Mouse (Mus musculus) intestine, postnatal 0 days (tissue): Measurements from ENCODE around the gene Pacsin1. TPM values are rescaled to one million over a fixed set of nuclear protein-coding genes. Genes with fewer than 3 reads are reported as not detected.
A peak's percentile ranks its signal among the peaks of the same experiment; 100 is the strongest.

ENCODE experiments used
- ATAC-seq: fragments of 200-750 bp; cut with Nextera tagmentation; 2 replicates; pipeline ENCODE4 v1.8.0; 2017; ENCODE audit warnings: mild to moderate bottlenecking, moderate TSS enrichment, moderate library complexity
- H3K27ac ChIP-seq: fragments of 300-500 bp; sonication (generic); 2 replicates; pipeline ENCODE4 v1.5.1; 2014; ENCODE audit warnings: mild to moderate bottlenecking, low read depth, low read length, moderate library complexity
- H3K27me3 ChIP-seq: fragments of 300-500 bp; sonication (generic); replicated peaks from 2 replicates; pipeline ENCODE4 v1.6.1; 2014; ENCODE audit warnings: low read length, mixed read lengths; ENCODE audit not compliant: control insufficient read depth, insufficient read depth
- H3K36me3 ChIP-seq: fragments of 300-500 bp; sonication (generic); 2 replicates; pipeline ENCODE4 v1.6.1; 2014; ENCODE audit warnings: mild to moderate bottlenecking, moderate library complexity; ENCODE audit not compliant: control insufficient read depth, insufficient read depth
- H3K4me1 ChIP-seq: fragments of 300-500 bp; sonication (generic); replicated peaks from 2 replicates; pipeline ENCODE4 v1.6.1; 2014; ENCODE audit warnings: antibody characterized with exemption, low read length, mixed read lengths; ENCODE audit not compliant: control insufficient read depth, insufficient read depth
- H3K4me2 ChIP-seq: fragments of 300-500 bp; sonication (generic); replicated peaks from 2 replicates; pipeline ENCODE4 v1.6.1; 2014; ENCODE audit warnings: low read depth, mild to moderate bottlenecking, moderate library complexity
- H3K4me3 ChIP-seq: fragments of 300-500 bp; sonication (generic); 2 replicates; pipeline ENCODE4 v1.5.1; 2014; ENCODE audit warnings: low read depth, low read length
- H3K9ac ChIP-seq: fragments of 300-500 bp; sonication (generic); 2 replicates; pipeline ENCODE4 v1.6.1; 2014; ENCODE audit warnings: mild to moderate bottlenecking, low read depth, low read length
- H3K9me3 ChIP-seq: fragments of 300-500 bp; sonication (generic); 2 replicates; pipeline ENCODE4 v1.6.1; 2016; ENCODE audit warnings: mixed run types; ENCODE audit not compliant: control insufficient read depth
- CTCF ChIP-seq: sonication (generic); IDR thresholded peaks from 2 replicates; pipeline ENCODE4 v1.5.1; 2016; ENCODE audit warnings: low read depth, mild to moderate bottlenecking, control low read depth, antibody characterized with exemption, moderate library complexity
- WGBS: fragments of 180-500 bp; shearing (Covaris S2); extraction: QIAGEN DNeasy Blood & Tissue Kit; methylation state at CpG from one replicate; pipeline ENCODE4 v1.1.7; 2014; 5-methylcytosine and 5-hydroxymethylcytosine counted together
- polyA plus RNA-seq: library from polyadenylated mRNA; unstranded; fragments of >200 nt; fragmentation: Nextera tagmentation; extraction: Ambion mirVana; gene quantifications from 2 replicates; pipeline ENCODE4 v1.2.1, GENCODE M21; 2015

Pacsin1 gene
- polyA plus RNA-seq, 1 experiment from 2014 or later = 1.4 TPM

DNA sequence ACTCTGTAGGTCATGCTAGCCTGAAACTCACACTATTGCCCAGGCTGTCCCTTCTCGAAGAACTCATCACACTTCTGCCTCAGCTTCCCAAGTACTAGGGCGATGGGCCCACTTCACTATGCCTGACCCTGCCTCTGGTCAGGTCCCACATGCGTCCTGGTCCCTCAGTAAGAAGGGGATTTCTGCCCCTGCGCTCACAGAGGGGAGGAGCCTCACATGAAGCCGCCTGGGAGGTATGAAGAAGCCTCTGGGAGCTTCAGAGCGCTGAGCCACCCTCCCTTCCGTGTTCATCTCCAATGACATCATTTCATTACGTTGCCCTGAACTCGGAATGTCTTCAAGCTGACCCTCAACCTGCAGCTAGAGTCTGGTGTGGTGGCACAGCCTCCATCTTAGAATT lies 11.6 kb upstream of the Pacsin1 start:
- TF ChIP-seq CTCF = no peak
- H3K36me3 ChIP-seq = no peaks in the 10 kb centered on the region
- no peaks in the 10 kb centered on the region for H3K9me3 ChIP-seq
- no peak overlapping the region for H3K27ac ChIP-seq
- H3K4me3 ChIP-seq = no peak overlapping the region
- WGBS = 81% methylated on average over 9 of the region's 9 CpGs
- H3K4me2 ChIP-seq = no peak overlapping the region
- no peak overlapping the region for H3K9ac ChIP-seq
- H3K27me3 ChIP-seq = no peaks in the 10 kb centered on the region
- no peak for ATAC-seq
- H3K4me1 ChIP-seq = no peaks in the 10 kb centered on the region

DNA sequence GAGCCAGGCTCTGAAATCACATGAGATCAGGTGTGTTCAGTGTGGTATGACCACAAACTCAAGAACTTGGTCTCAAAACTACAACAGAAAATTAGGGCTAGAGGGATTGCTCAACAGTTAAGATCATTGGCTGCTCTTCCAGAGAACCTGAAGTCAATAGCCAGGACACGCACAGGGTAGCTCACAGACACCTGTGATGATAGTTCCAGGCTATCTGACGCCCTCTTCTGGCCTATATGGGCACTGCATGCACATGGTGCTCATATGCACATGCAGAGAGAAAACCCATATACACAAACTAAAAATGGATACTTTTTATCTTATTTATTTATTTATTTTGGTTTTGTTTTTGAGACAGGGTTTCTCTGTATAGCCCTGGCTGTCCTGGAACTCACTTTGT lies 10.7 kb upstream of the Pacsin1 start:
- 49% methylated on average over 2 of the region's 2 CpGs for WGBS
- H3K27ac ChIP-seq = no peak overlapping the region
- TF ChIP-seq CTCF = peak; percentile 44
- H3K4me2 ChIP-seq = no peak overlapping the region
- no peaks in the 10 kb centered on the region for H3K4me1 ChIP-seq
- H3K4me3 ChIP-seq = no peak overlapping the region
- no peak overlapping the region for H3K9ac ChIP-seq
- no peak for ATAC-seq
- no peaks in the 10 kb centered on the region for H3K9me3 ChIP-seq
- H3K27me3 ChIP-seq = no peaks in the 10 kb centered on the region
- H3K36me3 ChIP-seq = no peaks in the 10 kb centered on the region

DNA sequence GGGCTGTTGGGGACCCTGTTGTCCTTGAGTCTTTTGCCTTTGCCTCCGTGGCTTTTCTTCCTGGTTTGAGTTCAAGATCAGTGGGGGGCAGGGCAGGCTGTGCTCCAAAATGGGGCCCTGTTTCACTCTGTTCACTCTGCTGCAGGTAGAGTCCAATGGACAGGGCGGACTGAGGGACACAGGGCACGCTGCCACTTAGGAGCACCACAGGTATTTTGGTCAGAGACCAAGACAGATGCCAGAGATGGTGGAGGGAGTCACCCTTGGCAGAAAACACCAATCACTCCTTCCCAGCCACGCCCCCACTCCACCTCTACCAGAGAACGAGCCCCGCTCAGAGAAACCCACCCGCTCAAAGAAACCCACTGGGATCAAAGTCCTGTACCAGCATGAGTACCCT lies 9.5 kb upstream of the Pacsin1 start:
- 46% methylated on average over 7 of the region's 7 CpGs for WGBS
- Histone ChIP-seq H3K9me3 (no peaks in the 10 kb centered on the region), H3K27ac (no peak overlapping the region), H3K4me2 (no peak overlapping the region), H3K27me3 (no peaks in the 10 kb centered on the region), H3K4me1 (no peaks in the 10 kb centered on the region), H3K9ac (no peak overlapping the region), H3K36me3 (no peaks in the 10 kb centered on the region), H3K4me3 (no peak overlapping the region)
- TF ChIP-seq CTCF = no peak
- ATAC-seq = no peak

DNA sequence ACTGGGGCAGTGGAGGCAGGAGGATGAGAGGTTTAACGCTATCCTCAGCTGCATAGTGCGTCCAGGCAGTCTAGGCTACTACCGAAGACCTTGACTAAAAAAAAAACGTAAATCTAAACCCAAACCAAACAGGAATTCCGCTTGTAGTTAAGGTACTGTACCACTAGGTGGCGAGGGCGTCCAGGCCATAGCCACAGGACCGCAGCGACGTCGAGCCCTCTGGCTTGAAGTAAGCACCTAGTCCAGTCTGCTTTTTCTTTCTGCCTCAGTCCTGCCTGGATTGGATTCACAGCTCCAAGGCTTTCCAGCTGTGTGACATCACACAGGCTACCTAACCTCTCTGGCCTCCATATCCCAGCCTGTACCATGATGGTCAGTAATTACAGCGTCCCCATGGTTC lies 5.1 kb upstream of the Pacsin1 start:
- peak; percentile 92 for TF ChIP-seq CTCF
- ATAC-seq = peak; percentile 46; the same call in 1 of the 2 replicates
- no peak overlapping the region for H3K4me3 ChIP-seq
- no peak overlapping the region for H3K27ac ChIP-seq
- H3K36me3 ChIP-seq = no peaks in the 10 kb centered on the region
- H3K27me3 ChIP-seq = peaks cover 6% of the 10 kb centered on the region
- H3K9me3 ChIP-seq = no peaks in the 10 kb centered on the region
- H3K4me2 ChIP-seq = no peak overlapping the region
- WGBS = 8% methylated on average over 12 of the region's 12 CpGs
- H3K9ac ChIP-seq = no peak overlapping the region
- no peaks in the 10 kb centered on the region for H3K4me1 ChIP-seq

DNA sequence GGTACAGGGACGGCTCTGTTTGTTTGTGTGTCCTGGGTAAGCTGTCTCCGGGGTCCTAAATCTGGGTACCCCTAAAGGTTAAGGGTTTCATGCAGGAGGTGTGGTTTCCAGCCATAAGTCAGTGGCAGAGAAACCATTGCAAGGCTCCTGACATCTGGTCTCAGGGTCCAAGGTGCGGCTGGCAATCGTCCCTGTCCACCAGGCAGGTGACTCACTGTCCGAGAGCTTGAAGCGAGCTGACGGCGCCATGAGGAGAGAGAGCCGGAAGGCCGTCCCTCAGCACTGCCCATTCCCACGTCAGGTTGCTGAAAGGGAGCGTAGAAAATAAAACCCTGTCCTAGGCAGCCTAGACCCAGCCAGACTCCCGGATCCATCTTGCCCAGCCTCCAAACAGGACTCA lies 4.7 kb upstream of the Pacsin1 start:
- H3K4me2 ChIP-seq = no peak overlapping the region
- ATAC-seq = 0 out of 2 replicates have a peak, but pooled peaks have one; percentile 18
- no peak overlapping the region for H3K4me3 ChIP-seq
- H3K27me3 ChIP-seq = peaks cover 10% of the 10 kb centered on the region
- H3K27ac ChIP-seq = no peak overlapping the region
- H3K4me1 ChIP-seq = no peaks in the 10 kb centered on the region
- no peak for TF ChIP-seq CTCF
- no peak overlapping the region for H3K9ac ChIP-seq
- H3K36me3 ChIP-seq = no peaks in the 10 kb centered on the region
- WGBS = 52% methylated on average over 13 of the region's 13 CpGs
- no peaks in the 10 kb centered on the region for H3K9me3 ChIP-seq

DNA sequence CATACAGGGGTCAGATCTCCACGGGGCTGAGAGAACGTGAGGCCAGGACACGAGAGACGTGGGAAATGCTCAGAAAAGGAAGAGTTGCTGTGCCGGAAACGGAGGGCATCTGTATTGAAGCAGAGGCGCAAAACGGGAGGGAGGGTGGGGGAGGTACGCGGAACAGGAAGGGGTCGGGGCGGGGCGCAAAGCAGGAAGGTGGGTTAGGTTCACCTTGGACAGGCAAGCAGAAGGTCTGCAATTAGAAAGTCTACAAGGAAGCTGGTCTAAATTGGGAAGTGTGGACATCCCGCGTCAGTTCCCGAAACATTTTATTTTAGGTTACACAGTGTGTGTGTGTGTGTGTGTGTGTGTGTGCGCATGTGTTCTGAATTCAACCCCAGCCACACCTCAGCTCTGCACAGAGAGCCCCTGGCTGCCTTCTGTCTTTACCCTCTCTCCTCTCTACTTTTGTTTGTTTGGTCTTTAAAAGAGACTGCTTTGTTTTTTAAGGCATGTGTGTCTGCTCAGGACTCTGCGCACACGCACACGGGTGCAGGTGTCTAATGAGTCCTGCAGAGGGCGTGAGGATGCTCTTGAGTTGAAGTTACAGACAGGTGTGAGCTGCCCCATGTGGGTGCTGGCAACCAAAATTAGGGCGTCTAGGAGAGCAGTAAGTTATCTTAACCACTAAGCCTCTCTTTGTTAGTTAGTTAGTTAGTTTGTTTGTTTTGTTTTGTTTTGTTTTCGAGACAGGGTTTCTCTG lies 3.1 kb upstream of the Pacsin1 start:
- Histone ChIP-seq H3K36me3 (no peaks in the 10 kb centered on the region), H3K4me3 (no peak overlapping the region), H3K27ac (no peak overlapping the region), H3K4me1 (no peaks in the 10 kb centered on the region), H3K9me3 (no peaks in the 10 kb centered on the region), H3K27me3 (peaks cover 27% of the 10 kb centered on the region), H3K9ac (no peak overlapping the region), H3K4me2 (no peak overlapping the region)
- WGBS = 81% methylated on average over 23 of the region's 23 CpGs
- TF ChIP-seq CTCF = no peak
- ATAC-seq = no peak
